Mouse (Mus musculus) layer of hippocampus, adult 9-11 months (tissue): ENCODE results near the gene Suco.

Experiments used
- DNase-seq: peaks from one replicate; pipeline ENCODE4 v3.0.0; 2022

The Suco gene

GRCm38 (mm10) chr1:161876553-161877447 is at the start of gene Suco:
Gene Suco (minus strand): TSS chr1:161876682.
- peak; percentile 100 for DNase-seq

GRCm38 (mm10) chr1:161925281-161925805 is 48.9 kb upstream of the Suco start:
- no peak for DNase-seq

- no peak for DNase-seq
These were observed 47.8 kb upstream of the Suco start for GRCm38 (mm10) chr1:161924321-161924720.

GRCm38 (mm10) chr1:161921928-161922327 is 45.4 kb upstream of the Suco start:
- DNase-seq, result no peak

- DNase-seq, result no peak
These were observed 44.3 kb upstream of the Suco start for GRCm38 (mm10) chr1:161920475-161921454.

GRCm38 (mm10) chr1:161919594-161919993 is 43.1 kb upstream of the Suco start:
- no peak for DNase-seq

- DNase-seq, result no peak
These were observed 42.3 kb upstream of the Suco start for GRCm38 (mm10) chr1:161918682-161919372.

- no peak for DNase-seq
These were observed 41.5 kb upstream of the Suco start for GRCm38 (mm10) chr1:161917940-161918484.

- DNase-seq, result no peak
These were observed 39.6 kb upstream of the Suco start for GRCm38 (mm10) chr1:161916036-161916435.

GRCm38 (mm10) chr1:161913648-161913984 is 37.1 kb upstream of the Suco start:
- no peak for DNase-seq

- DNase-seq, result no peak
These were observed 36.6 kb upstream of the Suco start for GRCm38 (mm10) chr1:161912940-161913647.

GRCm38 (mm10) chr1:161909074-161909473 is 32.6 kb upstream of the Suco start:
- DNase-seq, result no peak

GRCm38 (mm10) chr1:161907795-161908457 is 31.4 kb upstream of the Suco start:
- DNase-seq, result no peak

GRCm38 (mm10) chr1:161907111-161907510 is 30.6 kb upstream of the Suco start:
- no peak for DNase-seq

GRCm38 (mm10) chr1:161902692-161903452 is 26.4 kb upstream of the Suco start:
- no peak for DNase-seq

- DNase-seq, result no peak
These were observed 23.6 kb upstream of the Suco start for GRCm38 (mm10) chr1:161900129-161900528.

- no peak for DNase-seq
These were observed 20.8 kb upstream of the Suco start for GRCm38 (mm10) chr1:161897235-161897634.

GRCm38 (mm10) chr1:161896130-161896529 is 19.6 kb upstream of the Suco start:
- no peak for DNase-seq

GRCm38 (mm10) chr1:161895014-161895413 is 18.5 kb upstream of the Suco start:
- DNase-seq, result no peak

- DNase-seq, result no peak
These were observed 18.1 kb upstream of the Suco start for GRCm38 (mm10) chr1:161894553-161894952.
